Mouse (Mus musculus) cerebellum, adult 8-10 months (tissue): ENCODE data around the gene Gale.

ENCODE experiments used
- DNase-seq: peaks from one replicate; pipeline ENCODE4 v3.0.0; 2022

The Gale gene

DNA sequence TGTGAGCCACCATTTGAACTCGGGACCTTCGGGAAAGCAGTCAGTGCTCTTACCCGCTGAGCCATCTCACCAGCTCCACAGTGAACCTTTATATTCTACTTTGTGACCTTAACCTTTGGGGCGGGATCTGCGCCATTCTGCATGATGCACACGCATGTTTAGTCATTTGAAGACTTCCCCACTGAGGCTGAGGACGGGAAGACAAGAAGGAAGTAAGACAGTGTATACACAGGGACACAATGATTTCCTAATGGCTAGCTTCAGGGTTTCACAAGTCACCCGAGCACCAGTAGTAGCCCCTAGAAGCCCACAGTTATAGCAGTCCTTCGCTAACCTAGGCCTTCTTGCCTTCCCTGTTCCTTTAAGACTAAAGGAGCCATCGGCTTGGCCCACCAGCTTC, 17.8 kb upstream of the Gale start:
- no peak for DNase-seq

DNA sequence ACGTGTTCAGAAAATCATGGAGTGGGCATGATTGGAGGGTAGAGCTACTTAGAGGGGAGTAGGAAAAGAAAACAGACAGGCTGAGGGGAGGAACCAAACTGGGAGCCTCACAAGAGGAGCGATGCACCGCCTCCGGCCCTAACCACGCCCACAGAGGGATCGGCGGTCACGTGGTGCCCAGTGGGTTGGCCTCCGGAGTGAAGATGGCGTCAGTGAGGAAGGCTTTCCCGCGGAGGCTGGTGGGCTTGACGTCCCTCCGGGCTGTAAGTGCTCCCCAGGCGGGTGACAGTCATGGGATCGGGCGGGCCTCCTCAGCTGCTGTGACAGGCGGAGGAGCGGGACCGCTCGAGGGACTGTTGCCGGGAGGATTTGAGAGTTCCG, 17.3 kb upstream of the Gale start, which contains the start of gene Hmgcl:
TSS of gene Hmgcl (plus strand) at position 171 of the 381 bp plus-strand sequence.
- peak; percentile 93 for DNase-seq

DNA sequence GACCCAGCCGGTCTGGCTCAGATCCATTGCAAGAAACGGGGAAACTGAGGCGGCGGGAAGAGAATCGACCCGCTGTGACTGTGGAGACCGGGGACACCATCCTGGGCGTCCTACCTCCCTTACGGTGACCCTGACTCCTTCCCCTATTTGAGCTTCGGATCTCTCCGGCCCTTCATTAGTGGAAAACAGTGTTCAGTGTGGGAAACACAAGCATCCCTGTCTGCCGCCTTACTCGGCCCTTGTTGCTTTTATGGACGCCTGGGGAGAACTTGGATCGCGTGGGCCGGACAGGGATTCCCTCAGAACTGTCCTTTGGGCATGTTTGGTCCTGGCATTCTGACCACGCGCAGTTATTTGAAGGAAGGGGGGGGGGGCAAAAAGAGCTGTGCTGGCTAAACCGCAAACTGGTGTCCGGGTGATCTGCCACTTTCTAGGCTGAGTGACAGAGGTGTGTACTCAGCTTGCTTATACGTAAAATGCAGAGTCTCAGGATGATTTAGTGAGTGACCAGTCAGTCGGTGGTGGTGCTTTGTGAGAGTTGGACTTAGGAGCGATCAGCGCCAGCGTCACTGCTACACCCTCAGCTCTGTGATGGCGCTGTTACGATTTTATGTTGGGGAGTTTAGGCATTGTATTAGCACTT, 16.7 kb upstream of the Gale start:
- no peak for DNase-seq

DNA sequence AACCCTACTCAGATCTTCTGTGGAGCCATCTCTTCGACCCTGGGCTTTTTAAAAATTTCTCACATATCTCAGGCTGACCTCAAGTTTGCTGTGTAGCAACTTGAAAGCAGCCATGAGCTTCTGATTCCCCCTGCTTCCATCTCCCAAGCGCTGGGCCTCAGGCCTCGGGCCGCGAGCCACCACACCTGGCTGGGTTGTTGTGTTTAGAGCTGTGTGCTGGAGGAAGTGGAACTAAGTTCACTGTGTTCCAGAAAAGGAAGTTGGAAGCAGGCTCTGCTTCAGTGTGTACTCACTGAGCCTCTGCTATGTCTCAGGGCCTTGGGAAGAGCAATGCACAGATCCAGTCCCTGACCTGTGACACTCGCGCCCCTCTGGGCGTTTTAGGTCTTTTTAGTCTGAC, 15.4 kb upstream of the Gale start:
- no peak for DNase-seq

DNA sequence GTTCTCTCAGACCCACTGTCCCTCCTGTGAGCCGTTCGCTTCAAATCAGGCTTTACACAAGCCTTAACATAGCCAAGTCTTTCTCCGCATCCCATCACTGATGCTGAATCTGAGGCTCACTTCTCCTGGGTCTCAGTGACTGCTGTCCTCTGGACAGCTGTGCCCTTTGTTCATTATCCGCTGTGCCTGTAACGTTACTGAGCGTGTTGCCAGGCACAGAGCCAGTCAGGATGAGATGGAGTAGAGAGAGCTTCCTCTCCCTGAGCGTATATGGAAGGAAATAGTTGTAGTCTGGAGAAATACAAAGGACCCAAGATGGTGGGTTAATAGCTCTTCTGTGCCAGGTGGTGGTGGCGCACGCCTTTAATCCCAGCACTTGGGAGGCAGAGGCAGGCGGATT, 14.1 kb upstream of the Gale start:
- DNase-seq: no peak

DNA sequence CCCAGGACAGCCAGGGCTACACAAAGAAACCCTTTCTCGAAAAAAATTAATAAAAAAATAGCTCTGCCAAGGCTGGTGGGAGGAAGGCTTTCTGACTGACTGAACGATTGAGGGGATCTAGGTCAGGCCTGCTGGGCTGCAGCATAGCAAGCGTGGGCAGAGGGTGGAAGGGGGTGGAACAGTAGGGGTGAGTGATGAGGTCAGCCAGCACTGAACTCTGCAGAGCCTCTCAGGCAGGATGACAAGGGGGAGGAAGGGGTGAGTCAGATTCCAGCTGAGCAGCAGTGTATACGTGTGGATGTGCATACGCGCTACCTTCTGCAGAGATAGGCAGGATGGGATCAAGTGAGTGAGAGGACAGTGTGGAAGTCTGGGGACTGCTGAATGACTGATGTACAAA, 13.6 kb upstream of the Gale start:
- peak; percentile 63 for DNase-seq

DNA sequence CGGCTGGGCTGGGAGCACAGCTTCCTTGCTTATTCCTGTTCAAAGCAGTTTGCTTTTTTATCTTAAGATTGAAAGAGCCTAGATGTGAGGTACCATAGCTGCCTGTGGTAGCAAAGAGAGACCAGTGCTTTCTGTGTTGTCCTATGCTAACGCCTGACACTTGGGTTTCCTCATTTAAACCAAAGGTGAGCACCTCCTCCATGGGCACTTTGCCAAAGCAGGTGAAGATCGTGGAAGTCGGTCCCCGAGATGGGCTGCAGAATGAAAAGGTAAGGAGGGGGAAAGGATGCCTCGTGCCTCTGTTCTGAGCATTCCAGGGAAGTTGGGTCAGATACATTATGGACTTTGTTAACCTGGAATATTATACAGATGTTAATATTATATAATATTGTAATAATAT, 13.2 kb upstream of the Gale start:
- peak; percentile 38 for DNase-seq

DNA sequence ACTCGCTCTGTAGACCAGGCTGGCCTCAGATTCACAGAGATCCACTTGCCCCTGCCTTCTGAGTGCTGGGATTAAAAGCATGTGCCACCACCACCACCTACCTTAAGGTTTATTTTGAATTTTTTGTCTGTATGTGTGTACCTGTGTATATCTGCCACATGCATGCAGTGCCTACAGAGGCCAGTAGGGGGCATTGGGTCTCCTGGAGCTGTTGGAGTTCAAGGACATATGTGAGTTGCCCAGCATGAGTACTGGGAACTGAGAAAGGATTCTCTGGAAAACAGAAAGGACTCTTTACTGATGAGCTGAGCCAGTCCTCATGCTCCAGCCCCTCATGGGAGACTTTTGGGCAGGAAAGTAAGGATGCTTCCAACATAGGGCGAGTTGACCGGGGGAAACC, 12.0 kb upstream of the Gale start:
- peak; percentile 42 for DNase-seq

DNA sequence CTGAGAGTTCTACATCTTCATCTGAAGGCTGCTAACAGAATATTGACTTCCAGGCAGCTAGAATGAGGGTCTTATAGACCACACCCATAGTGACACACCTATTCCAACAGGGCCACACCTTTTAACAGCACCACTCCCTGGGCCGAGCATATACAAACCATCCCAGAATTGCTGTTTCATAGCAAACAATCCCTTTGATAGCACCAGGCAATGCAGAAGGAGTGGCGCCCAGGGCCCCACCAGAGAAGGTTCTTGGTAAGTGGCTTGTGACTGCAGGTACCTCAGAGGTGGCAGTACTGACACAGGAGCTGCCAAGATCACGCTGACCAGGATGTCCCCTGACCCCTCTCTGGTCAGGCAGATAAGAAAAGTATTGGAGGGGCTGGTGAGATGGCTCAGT, 10.3 kb upstream of the Gale start:
- no peak for DNase-seq

DNA sequence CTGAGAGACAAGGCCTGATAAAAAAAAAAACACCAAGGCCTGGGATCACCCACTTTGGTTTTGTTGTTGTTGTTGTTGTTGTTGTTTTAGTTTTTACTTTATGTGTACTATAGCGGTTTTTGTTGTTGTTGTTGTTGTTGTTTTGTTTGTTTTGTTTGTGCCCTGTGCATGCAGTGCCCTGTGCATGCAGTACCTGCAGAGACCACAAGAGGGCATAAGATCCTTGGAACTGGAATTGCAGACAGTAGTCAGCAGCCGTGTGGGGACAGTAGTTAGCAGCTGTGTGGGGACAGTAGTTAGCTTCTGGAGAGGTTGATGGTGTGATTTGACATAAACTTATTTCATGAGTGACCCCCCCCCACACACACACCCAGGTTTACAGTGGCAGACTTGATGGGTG, 9.3 kb upstream of the Gale start:
- DNase-seq: peak; percentile 76

DNA sequence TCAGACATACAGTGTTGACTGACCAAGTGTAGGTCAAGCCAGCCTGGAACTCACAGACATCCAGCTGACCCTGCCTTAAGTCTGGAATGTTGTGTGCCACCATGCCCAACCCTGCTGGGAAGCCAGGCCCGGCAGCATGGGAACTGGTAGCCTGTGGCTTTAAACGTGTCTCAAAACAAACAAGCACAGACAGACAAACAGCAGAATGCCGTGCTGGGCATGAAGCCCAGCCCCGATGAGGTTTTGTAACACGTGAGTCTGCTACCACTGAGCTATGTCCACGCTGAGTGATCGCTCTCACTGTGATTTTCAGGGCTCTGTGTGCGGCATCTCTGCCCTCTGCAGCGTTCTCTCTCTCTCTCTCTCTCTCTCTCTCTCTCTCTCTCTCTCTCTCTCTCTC, 7.6 kb upstream of the Gale start:
- no peak for DNase-seq

DNA sequence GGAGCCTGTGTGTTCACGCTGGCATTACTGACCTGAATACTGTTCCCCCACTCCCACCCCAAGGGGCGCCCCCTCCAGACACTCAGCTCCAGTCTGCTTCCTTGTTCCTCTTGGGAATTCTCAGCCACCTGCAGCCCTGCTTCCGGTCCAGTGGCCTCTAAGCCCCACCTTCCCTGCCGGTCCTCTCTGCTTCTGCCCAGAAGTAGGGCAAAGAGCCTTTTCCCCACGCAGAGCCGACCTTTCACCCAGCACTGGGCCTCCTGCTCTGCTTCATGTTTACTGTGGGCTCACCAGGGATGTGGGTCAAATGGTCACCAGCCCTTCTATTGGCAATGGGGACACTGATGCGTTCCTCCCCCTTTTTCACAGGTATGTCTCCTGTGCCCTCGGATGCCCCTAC, 5.2 kb upstream of the Gale start:
- DNase-seq: no peak

DNA sequence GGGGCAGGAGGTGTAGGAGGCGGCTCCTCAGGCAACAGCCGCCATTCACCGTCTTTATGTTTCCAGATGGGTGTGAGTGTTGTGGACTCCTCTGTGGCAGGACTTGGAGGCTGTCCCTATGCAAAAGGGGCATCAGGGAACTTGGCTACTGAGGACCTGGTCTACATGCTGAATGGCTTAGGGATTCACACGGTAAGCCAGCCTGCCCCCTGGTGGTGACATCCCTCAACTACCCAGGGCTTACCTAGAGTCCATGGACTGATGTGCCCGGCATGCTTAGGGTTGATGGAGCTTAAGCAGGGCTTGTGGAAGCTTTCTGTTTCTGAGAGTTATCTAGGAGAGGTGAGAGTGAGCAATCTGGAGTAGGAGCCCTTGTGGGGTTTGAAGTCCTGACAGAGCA, 2.8 kb upstream of the Gale start:
- DNase-seq: peak; percentile 79

DNA sequence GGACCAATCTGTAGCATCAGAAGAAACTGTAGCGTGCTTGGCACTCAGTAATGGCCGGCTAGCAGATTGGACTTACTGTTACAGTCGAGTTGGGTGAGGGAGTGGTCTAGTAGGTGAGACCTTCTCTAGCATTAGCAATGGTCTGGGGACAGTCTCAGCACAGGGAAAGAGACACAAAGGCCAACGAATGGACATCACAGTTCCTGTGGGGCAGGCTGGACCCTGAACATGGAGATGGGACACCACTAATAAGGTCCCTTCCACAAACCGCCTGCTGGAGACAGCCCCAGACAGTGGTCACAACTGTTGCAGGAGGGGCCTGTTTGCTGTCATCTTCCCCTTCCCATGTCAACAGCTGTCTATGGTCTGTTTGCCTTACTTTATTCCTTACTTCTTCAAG, 1.8 kb upstream of the Gale start:
- DNase-seq: no peak

DNA sequence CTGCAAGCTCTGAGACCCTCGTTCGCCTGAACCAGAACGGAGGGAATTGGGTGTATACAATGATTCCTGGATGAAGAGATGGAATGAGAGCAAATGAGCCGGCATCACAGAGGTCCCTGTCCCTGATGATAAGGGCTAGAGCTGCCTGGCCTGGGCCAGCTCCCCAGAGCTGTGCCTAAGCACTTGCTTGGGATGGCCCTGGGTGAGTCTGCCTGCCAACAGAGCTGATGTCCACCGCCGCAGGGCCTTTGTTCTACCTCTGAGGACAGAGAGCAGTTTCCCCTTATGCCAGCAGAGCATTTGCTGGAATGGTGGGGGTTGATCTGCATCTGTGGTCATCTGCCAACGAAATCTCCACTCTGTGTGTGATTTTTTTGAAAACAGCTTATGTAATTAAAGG, 1.3 kb upstream of the Gale start:
- no peak for DNase-seq

DNA sequence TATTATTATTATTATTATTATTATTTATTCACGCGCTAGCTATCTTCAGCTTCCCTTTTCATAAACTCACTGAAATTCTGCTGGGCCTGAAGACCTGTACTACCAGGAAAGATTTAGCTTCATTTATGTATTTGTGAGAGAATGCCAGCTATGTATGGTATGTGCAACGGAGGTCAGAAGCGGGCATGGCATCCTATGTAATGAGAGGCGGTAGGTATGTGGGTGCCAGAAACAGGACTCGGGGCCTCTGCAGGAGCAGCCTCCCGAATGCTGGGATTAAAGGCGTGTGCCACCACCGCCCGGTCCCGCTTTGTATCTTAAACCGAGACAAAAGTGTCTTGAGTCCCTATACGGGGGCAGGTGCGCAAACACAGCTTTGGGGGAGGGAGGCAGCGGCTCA, 581 bp upstream of the Gale start:
- no peak for DNase-seq

DNA sequence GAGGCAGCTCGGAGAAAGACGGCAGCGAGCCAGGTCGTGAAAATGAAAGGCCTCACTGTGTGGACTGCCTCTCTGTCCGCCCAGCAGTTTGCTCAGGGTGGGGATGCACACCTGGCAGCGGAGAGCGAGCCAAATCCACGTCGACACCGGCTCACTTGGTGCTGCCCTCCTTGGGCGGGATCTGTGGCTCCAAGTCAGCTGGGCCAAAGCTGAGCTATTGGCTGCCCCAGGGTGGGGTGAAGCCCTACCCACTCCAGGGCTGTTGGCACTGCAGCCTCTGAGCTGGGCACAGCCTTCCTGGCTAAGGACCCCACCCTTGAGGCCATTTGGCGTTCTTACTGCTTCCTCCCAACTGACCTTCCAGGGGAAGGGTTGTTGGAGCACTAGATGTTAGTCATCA, 899 bp downstream of the Gale start:
- DNase-seq: peak; percentile 58

DNA sequence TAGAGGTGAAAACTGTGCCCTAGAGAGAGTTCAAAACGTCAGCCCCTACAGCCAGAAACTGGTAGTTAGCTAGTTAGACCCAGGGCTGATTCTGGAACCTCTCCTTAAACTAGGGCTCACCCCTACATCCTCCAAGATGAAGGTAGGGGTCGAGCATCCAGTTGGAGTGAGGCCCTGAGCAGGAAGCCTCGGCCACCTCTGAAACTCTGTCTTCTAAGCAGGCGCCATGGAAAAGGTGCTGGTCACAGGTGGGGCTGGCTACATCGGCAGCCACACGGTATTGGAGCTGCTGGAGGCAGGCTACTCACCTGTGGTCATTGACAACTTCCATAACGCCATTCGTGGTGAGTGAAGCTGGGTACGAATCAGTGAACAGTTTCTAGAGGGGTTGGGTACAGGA, 1.6 kb downstream of the Gale start:
- DNase-seq: no peak

DNA sequence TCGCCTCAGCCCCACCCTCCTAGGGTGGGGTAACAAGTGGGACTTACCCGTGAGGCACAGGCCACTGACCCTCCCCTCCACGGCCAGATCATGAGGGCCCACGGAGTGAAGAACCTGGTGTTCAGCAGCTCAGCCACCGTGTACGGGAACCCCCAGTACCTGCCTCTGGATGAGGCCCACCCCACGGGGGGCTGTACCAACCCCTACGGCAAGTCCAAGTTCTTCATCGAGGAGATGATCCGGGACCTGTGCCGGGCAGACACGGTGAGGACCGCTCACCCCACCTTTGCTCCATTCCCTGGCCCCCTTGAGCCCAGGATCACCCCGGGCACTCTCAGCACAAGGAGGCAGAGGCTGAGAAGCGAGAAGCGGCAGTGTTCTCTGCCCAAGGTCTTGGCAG, 2.8 kb downstream of the Gale start:
- no peak for DNase-seq

DNA sequence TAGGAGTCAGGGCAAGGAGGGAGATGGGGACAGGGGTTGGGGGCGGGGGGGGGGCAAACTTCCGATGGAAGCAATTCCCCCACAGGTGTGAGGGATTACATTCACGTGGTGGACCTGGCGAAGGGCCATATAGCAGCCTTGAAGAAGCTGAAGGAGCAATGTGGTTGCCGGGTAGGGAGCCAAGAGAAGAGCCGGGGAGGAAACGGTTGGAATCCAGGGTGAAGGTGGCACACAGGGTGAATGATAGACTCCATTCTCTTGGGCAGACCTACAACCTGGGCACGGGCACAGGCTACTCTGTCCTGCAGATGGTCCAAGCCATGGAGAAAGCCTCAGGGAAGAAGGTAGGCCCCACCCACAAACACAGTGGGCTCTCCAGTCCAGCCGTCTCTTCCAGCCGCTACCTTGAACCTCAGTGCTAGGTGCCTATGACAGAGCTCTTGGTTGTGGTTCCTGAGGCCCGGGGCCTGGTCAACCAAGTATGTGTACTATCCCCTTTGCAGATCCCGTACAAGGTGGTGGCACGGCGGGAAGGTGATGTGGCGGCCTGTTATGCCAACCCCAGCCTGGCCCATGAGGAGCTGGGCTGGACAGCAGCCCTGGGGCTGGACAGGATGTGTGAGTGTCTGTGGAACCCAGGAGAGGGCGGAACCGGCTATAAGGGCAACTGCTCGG, 3.7 kb downstream of the Gale start:
- DNase-seq: no peak

DNA sequence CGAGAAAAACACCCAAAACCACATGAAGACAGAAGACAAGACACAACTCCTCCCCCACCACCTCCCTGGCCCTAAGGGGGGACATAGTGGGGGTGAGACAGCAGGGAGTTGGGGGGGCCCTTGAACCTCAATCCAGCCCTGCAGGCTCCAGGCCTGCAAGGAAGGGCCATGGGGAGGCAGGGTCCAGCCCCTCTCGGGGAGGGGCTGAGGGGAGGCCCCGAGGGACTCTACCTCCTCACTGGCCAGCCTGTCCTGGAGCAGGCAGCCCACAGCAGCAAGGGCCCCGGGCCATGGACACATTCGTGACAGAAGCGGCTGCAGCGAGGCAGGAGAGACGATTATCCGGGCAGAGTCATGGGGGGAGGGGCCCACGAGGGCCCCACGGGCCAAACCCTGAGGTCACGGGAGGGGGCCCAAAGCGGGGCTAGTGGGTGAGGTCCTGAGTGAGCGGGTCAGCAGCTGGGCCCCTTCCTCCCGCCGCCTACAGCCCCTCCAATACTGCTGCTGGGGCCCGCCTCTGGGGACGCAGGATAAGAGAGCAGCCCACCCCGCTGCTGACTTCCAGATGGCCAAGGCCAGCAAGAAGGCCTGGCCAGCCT, 4.8 kb downstream of the Gale start:
- no peak for DNase-seq

DNA sequence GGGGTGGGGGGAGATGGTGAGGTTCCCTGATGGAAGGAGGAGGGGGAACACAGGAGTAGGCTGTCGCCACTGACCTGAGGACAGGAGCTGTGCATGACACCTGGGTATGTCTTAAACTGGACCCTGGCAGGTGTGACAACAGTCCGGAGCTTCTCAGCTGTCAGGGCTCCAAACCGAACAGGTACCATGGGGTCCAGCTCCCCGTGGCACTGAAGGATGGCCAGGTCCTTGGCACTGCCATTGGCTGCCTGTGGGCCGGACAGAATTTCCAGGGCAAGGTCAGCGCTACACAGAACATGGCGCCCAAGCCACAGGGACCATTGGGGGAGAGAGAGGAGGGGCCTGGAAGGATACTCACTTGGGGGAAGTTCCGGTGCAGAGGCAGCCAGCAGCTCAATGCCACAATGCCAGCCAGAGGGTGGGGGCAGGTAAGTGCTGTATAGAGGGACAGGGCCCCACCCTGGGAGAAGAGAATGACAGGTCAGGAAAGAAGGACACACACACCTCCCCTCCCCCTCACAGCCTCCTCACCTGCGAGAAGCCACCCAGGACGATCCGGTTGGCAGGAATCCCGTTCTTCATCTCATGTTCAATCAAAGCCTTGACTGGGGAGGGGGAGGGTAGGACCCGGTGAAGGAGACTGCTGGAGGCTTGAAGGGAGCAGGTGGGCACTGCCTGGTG, 5.7 kb downstream of the Gale start:
- DNase-seq: peak; percentile 26

DNA sequence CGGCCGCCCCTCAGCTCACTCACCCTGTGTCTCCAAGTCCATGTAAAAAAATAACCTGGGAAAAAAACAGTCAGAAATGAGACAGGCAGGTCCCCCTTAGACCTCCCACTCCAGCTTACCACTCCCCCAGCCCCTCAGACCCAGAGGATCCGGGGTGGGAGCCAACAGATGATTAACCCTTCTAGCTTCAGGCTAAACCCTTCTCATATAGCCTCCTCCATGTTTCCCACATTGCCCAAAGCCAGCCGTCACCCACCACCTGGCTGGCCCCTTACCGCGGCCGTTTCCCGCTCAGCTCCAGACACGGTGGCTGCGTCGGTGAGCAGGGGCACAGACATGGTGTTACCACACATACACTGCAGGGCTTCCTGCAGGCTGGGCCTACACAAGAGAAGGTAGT, 7.1 kb downstream of the Gale start:
- peak; percentile 13 for DNase-seq
